Mouse (Mus musculus): ENCODE data around the gene Xab2.

Gene Xab2

DNA sequence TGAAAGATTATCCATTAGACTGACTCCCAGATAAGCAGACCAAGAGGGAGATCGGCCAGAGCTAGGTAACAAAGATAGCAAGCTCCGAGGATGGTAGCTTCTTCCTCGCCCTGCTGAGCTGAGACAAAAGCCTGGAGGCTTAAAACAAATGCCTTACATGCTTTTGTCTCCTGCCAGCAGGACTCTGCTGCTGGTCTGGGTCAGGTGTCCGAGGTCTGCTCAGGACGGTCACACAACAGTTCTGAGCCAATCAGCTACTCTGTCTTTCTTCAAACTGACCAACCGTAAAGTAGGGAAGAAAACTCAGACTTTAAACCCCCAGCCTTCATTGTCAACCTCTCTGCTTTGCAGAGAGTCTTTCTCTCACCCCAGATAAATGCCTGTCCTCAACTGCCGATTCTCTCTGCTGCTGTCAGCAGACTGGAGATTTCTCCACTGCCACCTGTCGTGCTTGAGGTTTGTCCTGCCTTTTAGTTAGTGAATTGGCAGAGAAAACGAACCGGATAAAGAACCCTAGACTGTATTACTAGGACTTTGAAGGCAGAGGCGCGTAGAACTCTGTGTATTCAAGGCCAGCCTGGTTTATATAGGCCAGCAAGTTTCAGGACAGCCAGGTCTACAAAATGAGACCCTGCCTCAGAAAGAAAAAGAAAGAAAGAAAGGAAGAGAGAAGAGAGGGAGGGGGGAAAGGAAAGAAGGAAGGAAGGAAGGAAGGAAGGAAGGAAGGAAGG is 53.3 kb downstream of the Xab2 start, which contains the start of gene C330021F23Rik:
Gene C330021F23Rik, plus strand, starts transcription at position 350 of the 731 bp plus-strand sequence.
- no peak for DNase-seq (ENCODE audit: extremely low read depth, low read depth, low spot score)
